Mouse (Mus musculus): ENCODE measurements around the gene Gimap4. TPM values are rescaled to one million over a fixed set of nuclear protein-coding genes. Genes with fewer than 3 reads are reported as not detected.
A peak's percentile ranks its signal among the peaks of the same experiment; 100 is the strongest.

Gene Gimap4
- polyA plus RNA-seq, 1 experiment = 73.5 TPM

DNA sequence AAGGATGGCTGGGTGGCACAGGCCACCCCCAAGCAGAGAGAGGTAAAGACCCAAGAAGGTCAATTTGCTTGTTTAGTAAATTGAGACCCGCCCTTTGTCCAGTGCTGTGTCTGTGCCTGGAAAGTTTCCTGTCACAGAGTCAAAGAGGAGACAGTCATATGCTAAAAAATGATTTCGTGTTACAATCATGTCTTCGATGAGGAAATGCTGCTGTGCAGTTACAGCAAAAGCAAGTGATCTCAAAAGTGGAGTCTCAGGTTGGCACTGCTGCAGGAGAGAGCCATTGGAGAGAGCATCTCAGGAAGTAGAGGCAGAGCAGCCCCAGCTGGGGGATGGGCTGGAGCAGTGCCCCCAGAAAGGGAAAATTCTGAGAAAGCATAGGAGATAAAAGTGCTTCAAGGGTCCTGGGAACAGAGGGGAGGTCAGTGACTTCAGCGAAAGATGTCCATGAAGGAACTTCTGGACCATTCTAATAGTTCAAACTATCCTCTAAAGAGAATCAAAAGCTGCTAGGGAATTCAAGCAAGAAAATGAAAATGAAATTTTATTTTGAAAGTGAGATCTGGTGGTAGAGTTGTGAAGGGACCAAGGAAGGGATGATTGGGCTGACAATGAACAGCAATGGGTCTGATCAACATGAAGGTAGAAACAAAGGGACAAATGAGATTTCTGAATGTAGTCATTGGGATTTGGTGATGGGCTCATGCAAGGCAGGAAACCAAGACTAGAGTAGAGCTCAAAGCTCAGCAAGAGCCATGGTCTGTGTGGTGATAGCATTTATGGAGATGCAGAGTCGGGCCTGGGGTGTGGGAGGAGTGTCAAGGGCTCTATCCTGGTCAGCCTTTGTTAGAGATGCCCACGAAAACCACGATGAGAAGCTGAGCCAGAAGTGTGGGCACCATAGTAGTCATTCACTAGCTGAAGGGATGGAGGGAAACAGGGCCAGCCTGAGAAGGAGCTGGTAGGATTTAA is 1.6 kb downstream of the Gimap4 start:
- WGBS = 35% methylated on average over 7 of the region's 7 CpGs
- no peak for DNase-seq (ENCODE audit: low read depth in 1 of 2, low spot score in 2 of 2)

DNA sequence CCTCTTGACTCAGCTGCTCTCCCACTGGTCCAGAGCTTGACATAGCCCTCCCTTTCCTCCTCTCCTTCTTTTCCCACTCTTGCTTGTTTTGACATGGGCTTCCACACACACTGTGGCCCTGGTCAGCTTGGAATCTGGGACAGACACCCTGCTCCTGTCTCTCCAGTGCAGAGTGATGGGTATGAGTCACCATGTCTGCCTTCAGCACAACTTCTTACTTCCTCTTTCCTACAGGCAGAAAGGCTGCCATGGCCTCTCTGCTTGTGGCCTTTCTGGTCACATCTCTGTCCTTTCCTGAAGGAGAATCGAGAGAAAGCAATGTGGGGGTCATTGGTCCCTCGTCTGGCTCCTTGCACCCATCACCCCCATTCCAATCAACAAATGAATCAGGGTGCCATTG is 2.7 kb downstream of the Gimap4 start:
- Histone ChIP-seq H3K4me3 (ENCODE audit: extremely low read depth, insufficient read depth, insufficient read length) (peak overlapping the region; percentile 61), H3K36me3 (ENCODE audit: control insufficient read depth, insufficient read depth, low read length) (peaks cover 21% of the 10 kb centered on the region), H3K27me3 (ENCODE audit: control insufficient read depth, insufficient read depth, low read length) (no peaks in the 10 kb centered on the region), H3K4me1 (ENCODE audit: control insufficient read depth, insufficient read depth, insufficient read length) (peaks cover 19% of the 10 kb centered on the region), H3K27ac (ENCODE audit: insufficient read depth, low read length) (peak overlapping the region; percentile 94)
- TF ChIP-seq CTCF (IDR thresholded peaks at IDR 0.05; ENCODE audit: extremely low read depth, insufficient read depth, insufficient read length, insufficient replicate concordance) = no peak
- peak; percentile 10; the same call in 1 of the 2 replicates for TF ChIP-seq POLR2A (IDR thresholded peaks at IDR 0.05; ENCODE audit: low read depth, low read length)
- DNase-seq (ENCODE audit: low read depth in 1 of 2, low spot score in 2 of 2) = no peak
- 37% methylated on average over 2 of the region's 2 CpGs for WGBS

More for the DNA sequence above, 1.6 kb downstream of the Gimap4 start:
- peak overlapping the region; percentile 73 for H3K4me3 ChIP-seq (ENCODE audit: extremely low read depth, insufficient read depth, insufficient read length)
- H3K27me3 ChIP-seq (ENCODE audit: control insufficient read depth, insufficient read depth, low read length) = no peaks in the 10 kb centered on the region
- H3K4me1 ChIP-seq (ENCODE audit: control insufficient read depth, insufficient read depth, insufficient read length) = peaks cover 21% of the 10 kb centered on the region
- no peak for TF ChIP-seq POLR2A (IDR thresholded peaks at IDR 0.05; ENCODE audit: low read depth, low read length)
- no peak for TF ChIP-seq CTCF (IDR thresholded peaks at IDR 0.05; ENCODE audit: extremely low read depth, insufficient read depth, insufficient read length, insufficient replicate concordance)
- H3K27ac ChIP-seq (ENCODE audit: insufficient read depth, low read length) = peak overlapping the region; percentile 94
- peaks cover 12% of the 10 kb centered on the region for H3K36me3 ChIP-seq (ENCODE audit: control insufficient read depth, insufficient read depth, low read length)

DNA sequence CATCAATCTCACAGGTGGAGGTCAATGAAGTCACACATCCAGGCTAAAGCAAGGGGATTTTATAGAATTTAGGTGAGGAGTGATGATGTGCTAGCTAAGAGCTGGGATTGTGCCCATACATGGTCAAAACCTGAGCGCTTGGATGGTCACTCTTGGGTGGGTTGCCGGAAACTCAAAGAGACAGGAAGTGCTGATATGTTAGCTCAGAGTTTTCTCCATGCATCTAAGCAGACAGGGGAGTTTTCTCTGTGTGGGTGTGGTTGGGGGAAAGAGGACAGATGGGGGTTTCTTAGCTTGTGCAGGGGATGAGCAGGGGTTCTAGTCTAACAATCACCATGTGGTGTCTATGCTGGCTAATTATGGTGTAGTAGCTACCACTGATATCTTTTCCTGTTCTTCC is 5.0 kb downstream of the Gimap4 start:
- peaks cover 22% of the 10 kb centered on the region for H3K36me3 ChIP-seq (ENCODE audit: control insufficient read depth, insufficient read depth, low read length)
- TF ChIP-seq POLR2A (IDR thresholded peaks at IDR 0.05; ENCODE audit: low read depth, low read length) (no peak), CTCF (IDR thresholded peaks at IDR 0.05; ENCODE audit: extremely low read depth, insufficient read depth, insufficient read length, insufficient replicate concordance) (no peak)
- peak overlapping the region; percentile 73 for H3K27ac ChIP-seq (ENCODE audit: insufficient read depth, low read length)
- 19% methylated on average over 2 of the region's 2 CpGs for WGBS
- DNase-seq (ENCODE audit: low read depth in 1 of 2, low spot score in 2 of 2) = peak in 1 of 2 experiments; percentile 55
- peak overlapping the region; percentile 6; the same call in 1 of the 2 replicates for H3K4me3 ChIP-seq (ENCODE audit: extremely low read depth, insufficient read depth, insufficient read length)
- H3K4me1 ChIP-seq (ENCODE audit: control insufficient read depth, insufficient read depth, insufficient read length) = peaks cover 27% of the 10 kb centered on the region
- H3K27me3 ChIP-seq (ENCODE audit: control insufficient read depth, insufficient read depth, low read length) = no peaks in the 10 kb centered on the region

DNA sequence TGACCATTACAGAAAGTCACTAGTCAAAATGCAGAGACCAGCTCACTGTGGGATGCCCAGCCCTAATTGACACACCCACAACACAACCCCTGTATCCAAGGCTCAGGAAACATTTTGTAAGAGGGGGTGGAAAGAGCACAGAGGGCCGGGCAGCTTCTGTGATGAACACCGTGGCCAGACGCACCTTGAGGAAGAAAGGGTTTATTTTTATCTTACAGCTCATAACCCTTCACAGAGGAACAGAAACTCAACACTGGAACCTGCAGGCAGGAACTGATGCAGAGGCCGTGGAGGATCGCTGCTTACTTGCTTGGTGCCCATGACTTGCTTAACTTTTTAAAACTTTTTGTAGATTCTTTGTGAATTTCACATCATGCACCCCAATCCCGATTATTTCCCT is 8.6 kb downstream of the Gimap4 start:
- peaks cover 19% of the 10 kb centered on the region for H3K4me1 ChIP-seq (ENCODE audit: control insufficient read depth, insufficient read depth, insufficient read length)
- DNase-seq (ENCODE audit: low read depth in 1 of 2, low spot score in 2 of 2) = peak; percentile 61 to 62
- no peaks in the 10 kb centered on the region for H3K27me3 ChIP-seq (ENCODE audit: control insufficient read depth, insufficient read depth, low read length)
- H3K4me3 ChIP-seq (ENCODE audit: extremely low read depth, insufficient read depth, insufficient read length) = no peak overlapping the region
- no peak; the same call in 1 of the 2 replicates for TF ChIP-seq POLR2A (IDR thresholded peaks at IDR 0.05; ENCODE audit: low read depth, low read length)
- no peak for TF ChIP-seq CTCF (IDR thresholded peaks at IDR 0.05; ENCODE audit: extremely low read depth, insufficient read depth, insufficient read length, insufficient replicate concordance)
- 25% methylated on average over 6 of the region's 6 CpGs for WGBS
- H3K27ac ChIP-seq (ENCODE audit: insufficient read depth, low read length) = peak overlapping the region; percentile 84
- H3K36me3 ChIP-seq (ENCODE audit: control insufficient read depth, insufficient read depth, low read length) = peaks cover 18% of the 10 kb centered on the region

DNA sequence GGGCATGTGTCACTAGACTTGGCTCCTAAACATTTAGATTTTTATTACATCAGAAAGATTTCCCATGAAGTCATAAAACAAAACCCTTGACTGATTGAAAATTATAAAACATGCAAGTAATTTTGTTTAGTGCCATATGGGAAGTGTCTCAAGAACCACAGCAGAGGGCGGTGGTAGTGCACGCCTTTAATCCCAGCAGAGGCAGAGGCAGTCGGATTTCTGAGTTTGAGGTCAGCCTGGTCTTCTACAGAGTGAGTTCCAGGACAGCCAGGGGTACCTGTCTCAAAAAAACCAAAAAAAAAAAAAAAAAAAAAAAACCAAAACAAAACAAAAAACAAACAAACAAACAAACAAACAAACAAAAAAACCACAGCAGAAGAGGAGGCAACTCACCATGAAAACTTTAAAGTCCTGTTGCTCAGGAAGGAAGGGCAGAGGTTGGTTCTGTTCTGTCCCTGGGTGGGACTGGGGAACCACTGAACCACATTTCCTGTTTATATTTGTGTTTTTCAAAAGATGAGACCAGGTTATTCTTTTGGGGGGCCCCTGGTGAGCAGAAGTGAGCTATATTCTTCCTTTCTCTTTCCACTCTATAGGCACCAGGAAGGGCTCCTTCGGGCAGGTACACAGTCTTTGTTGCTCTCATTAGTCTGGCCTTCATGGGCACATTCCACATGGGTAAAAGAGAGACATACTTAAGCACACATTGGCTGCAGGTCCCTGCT is 12.6 kb downstream of the Gimap4 start:
- no peaks in the 10 kb centered on the region for H3K27me3 ChIP-seq (ENCODE audit: control insufficient read depth, insufficient read depth, low read length)
- WGBS = 86% methylated on average over 4 of the region's 4 CpGs
- no peak for TF ChIP-seq CTCF (IDR thresholded peaks at IDR 0.05; ENCODE audit: extremely low read depth, insufficient read depth, insufficient read length, insufficient replicate concordance)
- no peak for TF ChIP-seq POLR2A (IDR thresholded peaks at IDR 0.05; ENCODE audit: low read depth, low read length)
- H3K4me3 ChIP-seq (ENCODE audit: extremely low read depth, insufficient read depth, insufficient read length) = no peak overlapping the region
- H3K4me1 ChIP-seq (ENCODE audit: control insufficient read depth, insufficient read depth, insufficient read length) = peaks cover 43% of the 10 kb centered on the region
- peaks cover 9% of the 10 kb centered on the region for H3K36me3 ChIP-seq (ENCODE audit: control insufficient read depth, insufficient read depth, low read length)
- peak overlapping the region; percentile 81 for H3K27ac ChIP-seq (ENCODE audit: insufficient read depth, low read length)
- peak in 1 of 2 experiments; percentile 6 for DNase-seq (ENCODE audit: low read depth in 1 of 2, low spot score in 2 of 2)

DNA sequence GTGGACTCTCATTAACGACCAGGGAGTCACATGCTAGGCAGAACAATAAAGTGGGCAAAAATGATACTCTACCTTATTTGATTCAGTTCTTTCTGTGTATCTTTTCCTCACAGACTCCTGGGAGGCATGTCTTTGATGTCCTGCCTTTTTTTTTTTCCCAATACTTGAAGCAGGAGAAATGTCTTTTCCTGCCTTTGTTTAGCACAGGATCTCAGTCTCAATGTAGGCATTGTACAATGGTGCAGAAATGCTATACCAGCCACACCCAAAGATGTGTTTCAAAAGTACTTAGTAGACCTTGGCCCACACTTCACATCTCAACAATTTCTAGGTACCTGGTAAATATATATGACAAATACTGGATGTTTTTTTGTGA is 13.2 kb downstream of the Gimap4 start:
- WGBS = 53% methylated on average over 1 of the region's 1 CpGs

More for the DNA sequence above, 13.2 kb downstream of the Gimap4 start:
- Histone ChIP-seq H3K27me3 (ENCODE audit: control insufficient read depth, insufficient read depth, low read length) (no peaks in the 10 kb centered on the region), H3K4me1 (ENCODE audit: control insufficient read depth, insufficient read depth, insufficient read length) (peaks cover 46% of the 10 kb centered on the region; the same call in 1 of the 2 replicates), H3K27ac (ENCODE audit: insufficient read depth, low read length) (peak overlapping the region; percentile 81), H3K4me3 (ENCODE audit: extremely low read depth, insufficient read depth, insufficient read length) (no peak overlapping the region), H3K36me3 (ENCODE audit: control insufficient read depth, insufficient read depth, low read length) (peaks cover 12% of the 10 kb centered on the region)
- no peak for DNase-seq (ENCODE audit: low read depth in 1 of 2, low spot score in 2 of 2)
- TF ChIP-seq POLR2A (IDR thresholded peaks at IDR 0.05; ENCODE audit: low read depth, low read length) (no peak), CTCF (IDR thresholded peaks at IDR 0.05; ENCODE audit: extremely low read depth, insufficient read depth, insufficient read length, insufficient replicate concordance) (no peak)
